15 mouse cellular contexts compared by ENCODE assay signal in the genomic region with DNA sequence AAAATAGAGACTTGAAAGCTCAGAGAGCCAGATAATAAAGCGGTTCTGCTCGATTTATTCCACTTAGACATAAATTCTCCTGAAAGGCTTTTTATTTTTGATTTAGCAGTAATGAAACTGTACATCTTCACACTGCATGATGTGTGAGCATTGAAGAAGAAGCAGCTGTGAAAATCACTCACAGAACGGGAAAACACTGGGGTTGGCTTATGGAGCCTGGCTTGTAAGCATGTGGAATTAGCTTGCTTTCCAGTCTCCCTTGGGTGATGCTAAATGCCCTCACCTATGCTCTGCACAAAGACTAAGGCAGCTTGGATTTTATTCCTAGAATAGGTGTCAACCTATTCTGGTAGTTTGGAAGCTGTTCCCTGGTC.
"Had no signal": no experiment of that assay in that cellular context is flagged by ENCODE, and none has a peak within 500 bp of the region (broad histone marks: within the 10 kb centered on the region; RNA-seq: fewer than 3 reads in every experiment).

No protein-coding gene starts in this region.

- H3K9me3 ChIP-seq: liver, embryonic 13.5 days; lung, embryonic 15.5 days; midbrain, embryonic 12.5 days; neural tube, embryonic 13.5 days had no signal

- H3K36me3 ChIP-seq: liver, embryonic 13.5 days; lung, embryonic 15.5 days; midbrain, embryonic 12.5 days; neural tube, embryonic 13.5 days had no signal

- H3K27ac ChIP-seq: left cerebral cortex, adult 2 months; liver, embryonic 13.5 days; lung, embryonic 15.5 days; macrophage; midbrain, embryonic 12.5 days; neural tube, embryonic 13.5 days had no signal

- H3K27me3 ChIP-seq: liver, embryonic 13.5 days; megakaryocyte, embryonic 14.5 days; midbrain, embryonic 12.5 days; neural tube, embryonic 13.5 days had no signal

- ATAC-seq: midbrain, embryonic 16.5 days had no signal

- H3K4me1 ChIP-seq: liver, embryonic 13.5 days; midbrain, embryonic 12.5 days had no signal

- DNase-seq: liver; liver, embryonic 13.5 days; liver, postnatal 0 days; lung, postnatal 14 days; retina, postnatal 1 day; right cerebral cortex, postnatal 4 days; thymus, adult 18-20 months; thymus, postnatal 14 days had no signal

- H3K4me2 ChIP-seq: liver, embryonic 13.5 days; lung, embryonic 15.5 days; midbrain, embryonic 12.5 days; neural tube, embryonic 13.5 days had no signal

- H3K4me3 ChIP-seq: left cerebral cortex, adult 2 months; liver, embryonic 13.5 days; lung, embryonic 15.5 days; megakaryocyte, embryonic 14.5 days; midbrain, embryonic 12.5 days; neural tube, embryonic 13.5 days had no signal

- H3K9ac ChIP-seq: liver, embryonic 13.5 days; liver, postnatal 0 days; lung, embryonic 15.5 days; midbrain, embryonic 12.5 days; neural tube, embryonic 13.5 days had no signal
